In genomic region chr1:151103522-151104037, GRCm38 (mm10) we compare ENCODE assay signal across 10 mouse cellular contexts.
DNase-seq lines count a peak whose midpoint lies in the region; ATAC-seq and TF ChIP-seq lines count a peak whose summit lies in the region.
"Had no signal": no experiment of that assay in that cellular context is flagged by ENCODE, and none has a peak within 500 bp of the region (broad histone marks: within the 10 kb centered on the region; RNA-seq: fewer than 3 reads in every experiment).

No protein-coding gene starts in this region.

- ATAC-seq in embryonic facial prominence, embryonic 12.5 days (ENCODE audit: insufficient number of reproducible peaks, insufficient read depth, low FRiP score, low TSS enrichment): no peak
- ATAC-seq in limb, embryonic 15.5 days (ENCODE audit: insufficient number of reproducible peaks, low FRiP score, low TSS enrichment, low read depth): no peak

- H3K4me3 ChIP-seq in kidney, adult 2 months (ENCODE audit: insufficient read depth, low read depth, low read length): no peak overlapping the region
- H3K4me3 ChIP-seq in embryonic facial prominence, embryonic 12.5 days: no peak overlapping the region
- no peak overlapping the region for H3K4me3 ChIP-seq in limb, embryonic 15.5 days

- no peaks in the 10 kb centered on the region for H3K27me3 ChIP-seq in kidney, adult 2 months (replicated peaks; ENCODE audit: control insufficient read depth, insufficient read depth, low read length)
- H3K27me3 ChIP-seq in embryonic facial prominence, embryonic 12.5 days: no peaks in the 10 kb centered on the region
- no peaks in the 10 kb centered on the region for H3K27me3 ChIP-seq in limb, embryonic 15.5 days

- no peaks in the 10 kb centered on the region for H3K36me3 ChIP-seq in kidney, adult 2 months (ENCODE audit: control insufficient read depth, insufficient read depth, low read length)
- no peaks in the 10 kb centered on the region for H3K36me3 ChIP-seq in embryonic facial prominence, embryonic 12.5 days
- H3K36me3 ChIP-seq in limb, embryonic 15.5 days: no peaks in the 10 kb centered on the region
- H3K36me3 ChIP-seq: G1E had no signal

- H3K27ac ChIP-seq in kidney, adult 2 months (ENCODE audit: insufficient read depth, low read depth, low read length): peak overlapping the region; percentile 87
- H3K27ac ChIP-seq in embryonic facial prominence, embryonic 12.5 days: peak overlapping the region; percentile 72
- H3K27ac ChIP-seq in limb, embryonic 15.5 days: peak overlapping the region; percentile 74; the same call in 1 of the 2 replicates

- 65% methylated on average over 6 of the region's 6 CpGs for WGBS in kidney, adult 2 months
- WGBS in embryonic facial prominence, embryonic 12.5 days: 52% methylated on average over 6 of the region's 6 CpGs
- 59% methylated on average over 6 of the region's 6 CpGs for WGBS in limb, embryonic 15.5 days

- DNase-seq in kidney, adult 2 months: peak; percentile 36
- no peak for DNase-seq in kidney, adult 18-20 months
- peak; percentile 40 for DNase-seq in brain, adult 2 months (ENCODE audit: low read depth, low spot score)
- no peak for DNase-seq in cerebellum, adult 11 months
- no peak for DNase-seq in spleen, postnatal 10 days (ENCODE audit: low spot score in 2 of 2)
- DNase-seq: cerebellum, adult 9-10 months; lung, embryonic 14.5 days had no signal

- H3K4me1 ChIP-seq in kidney, adult 2 months (ENCODE audit: control insufficient read depth, insufficient read depth, low read length): peaks cover 9% of the 10 kb centered on the region; the same call in 1 of the 2 replicates
- peaks cover 20% of the 10 kb centered on the region for H3K4me1 ChIP-seq in embryonic facial prominence, embryonic 12.5 days
- peaks cover 6% of the 10 kb centered on the region; the same call in 1 of the 2 replicates for H3K4me1 ChIP-seq in limb, embryonic 15.5 days

- H3K9ac ChIP-seq in embryonic facial prominence, embryonic 12.5 days: no peak overlapping the region
- no peak overlapping the region for H3K9ac ChIP-seq in limb, embryonic 15.5 days
- H3K9ac ChIP-seq: lung, embryonic 14.5 days had no signal

- no peak overlapping the region for H3K4me2 ChIP-seq in embryonic facial prominence, embryonic 12.5 days (replicated peaks)
- no peak overlapping the region for H3K4me2 ChIP-seq in limb, embryonic 15.5 days
- H3K4me2 ChIP-seq: lung, embryonic 14.5 days had no signal

- H3K9me3 ChIP-seq in embryonic facial prominence, embryonic 12.5 days: no peaks in the 10 kb centered on the region
- H3K9me3 ChIP-seq in limb, embryonic 15.5 days: no peaks in the 10 kb centered on the region

- no peak for TF ChIP-seq CTCF in kidney, adult 2 months (conservative IDR thresholded peaks at IDR 0.05; ENCODE audit: insufficient read depth, insufficient read length, low read depth, low read length)

- no peak for TF ChIP-seq POLR2A in kidney, adult 2 months (IDR thresholded peaks at IDR 0.05; ENCODE audit: low read depth, low read length)

Comparison
In these comparisons a context has a peak if more than half of its experiments do, and no peak if none do; other contexts are left out.
1. DNase-seq: peak in kidney, adult 2 months (single experiment) and brain, adult 2 months (single experiment); none in kidney, adult 18-20 months (single experiment), cerebellum, adult 11 months (single experiment) and spleen, postnatal 10 days (0 of 2).
2. Peak in every context shown above with its lines, with median percentiles within 50 percentile points of each other: H3K27ac ChIP-seq.